Mouse (Mus musculus): ENCODE measurements around the gene Lrrc8c.

Lrrc8c gene

GRCm38 (mm10) chr5:105501136-105501535, 18.1 kb upstream of the Lrrc8c start:
- DNase-seq: no peak

GRCm38 (mm10) chr5:105508813-105509212, 10.4 kb upstream of the Lrrc8c start:
- DNase-seq: no peak

- no peak for DNase-seq
Observed at GRCm38 (mm10) chr5:105512297-105512696, 6.9 kb upstream of the Lrrc8c start.

GRCm38 (mm10) chr5:105515532-105515931, 3.7 kb upstream of the Lrrc8c start:
- DNase-seq: no peak

GRCm38 (mm10) chr5:105516290-105516689, 2.9 kb upstream of the Lrrc8c start:
- DNase-seq: no peak

- DNase-seq: no peak
Observed at GRCm38 (mm10) chr5:105517992-105518625, 1.1 kb upstream of the Lrrc8c start.

- no peak for DNase-seq
Observed at GRCm38 (mm10) chr5:105518626-105519095, 527 bp upstream of the Lrrc8c start.

GRCm38 (mm10) chr5:105519976-105520300, 750 bp downstream of the Lrrc8c start:
- no peak for DNase-seq

GRCm38 (mm10) chr5:105520442-105520965, 1.3 kb downstream of the Lrrc8c start:
- DNase-seq: no peak

- no peak for DNase-seq
Observed at GRCm38 (mm10) chr5:105523452-105523851, 4.3 kb downstream of the Lrrc8c start.

GRCm38 (mm10) chr5:105525004-105525403, 5.8 kb downstream of the Lrrc8c start:
- DNase-seq: no peak

GRCm38 (mm10) chr5:105526107-105526645, 7.0 kb downstream of the Lrrc8c start:
- DNase-seq: no peak

GRCm38 (mm10) chr5:105526766-105527165, 7.6 kb downstream of the Lrrc8c start:
- no peak for DNase-seq

GRCm38 (mm10) chr5:105527477-105528331, 8.5 kb downstream of the Lrrc8c start:
- DNase-seq: no peak

GRCm38 (mm10) chr5:105530576-105530975, 11.4 kb downstream of the Lrrc8c start:
- no peak for DNase-seq

- no peak for DNase-seq
Observed at GRCm38 (mm10) chr5:105535186-105535585, 16.0 kb downstream of the Lrrc8c start.

GRCm38 (mm10) chr5:105536172-105536571, 17.0 kb downstream of the Lrrc8c start:
- no peak for DNase-seq

GRCm38 (mm10) chr5:105537101-105537723, 18.0 kb downstream of the Lrrc8c start:
- no peak for DNase-seq

- DNase-seq: no peak
Observed at GRCm38 (mm10) chr5:105541051-105541450, 21.9 kb downstream of the Lrrc8c start.

GRCm38 (mm10) chr5:105545126-105545525, 25.9 kb downstream of the Lrrc8c start:
- DNase-seq: no peak

- no peak for DNase-seq
Observed at GRCm38 (mm10) chr5:105547115-105547514, 27.9 kb downstream of the Lrrc8c start.

GRCm38 (mm10) chr5:105551808-105552207, 32.6 kb downstream of the Lrrc8c start:
- DNase-seq: peak; percentile 16

GRCm38 (mm10) chr5:105556291-105556690, 37.1 kb downstream of the Lrrc8c start:
- DNase-seq: no peak
